Mouse (Mus musculus): ENCODE data around the gene Slc35e1. TPM values are rescaled to one million over a fixed set of nuclear protein-coding genes. Genes with fewer than 3 reads are reported as not detected.

Slc35e1 gene
- total and polyA plus RNA-seq, 2 experiments: 20.0 to 59.8 TPM

GRCm38 (mm10) chr8:72451516-72451915 lies 40.9 kb downstream of the Slc35e1 start:
- DNase-seq (ENCODE audit: extremely low read depth, low read depth, low spot score): no peak
- TF ChIP-seq POLR2A (IDR thresholded peaks at IDR 0.05; ENCODE audit: extremely low read depth, insufficient read depth, low read length) (no peak), CTCF (IDR thresholded peaks at IDR 0.05; ENCODE audit: low read depth, low read length) (no peak)
- Histone ChIP-seq H3K4me1 (ENCODE audit: control insufficient read depth, insufficient read depth, low read length) (no peaks in the 10 kb centered on the region), H3K27me3 (ENCODE audit: control insufficient read depth, insufficient read depth, low read length) (no peaks in the 10 kb centered on the region), H3K79me2 (ENCODE audit: control insufficient read depth, insufficient read depth, low read length) (no peaks in the 10 kb centered on the region), H3K9ac (ENCODE audit: low read depth, low read length) (no peak overlapping the region), H3K36me3 (ENCODE audit: control insufficient read depth, insufficient read depth, low read length) (peaks cover 12% of the 10 kb centered on the region; the same call in 1 of the 2 replicates), H3K4me3 (ENCODE audit: insufficient read depth, low read depth, low read length) (no peak overlapping the region), H3K27ac (replicated peaks; ENCODE audit: insufficient read depth, low read depth, low read length) (no peak overlapping the region)
- 78% methylated on average over 8 of the region's 8 CpGs for WGBS

GRCm38 (mm10) chr8:72445071-72445470 lies 47.3 kb downstream of the Slc35e1 start:
- no peak overlapping the region for H3K9ac ChIP-seq (ENCODE audit: low read depth, low read length)
- H3K27ac ChIP-seq (replicated peaks; ENCODE audit: insufficient read depth, low read depth, low read length): no peak overlapping the region
- no peak overlapping the region for H3K4me3 ChIP-seq (ENCODE audit: insufficient read depth, low read depth, low read length)
- no peaks in the 10 kb centered on the region for H3K27me3 ChIP-seq (ENCODE audit: control insufficient read depth, insufficient read depth, low read length)
- no peaks in the 10 kb centered on the region; the same call in 1 of the 2 replicates for H3K36me3 ChIP-seq (ENCODE audit: control insufficient read depth, insufficient read depth, low read length)
- TF ChIP-seq CTCF (IDR thresholded peaks at IDR 0.05; ENCODE audit: low read depth, low read length) (no peak), POLR2A (IDR thresholded peaks at IDR 0.05; ENCODE audit: extremely low read depth, insufficient read depth, low read length) (no peak)
- H3K79me2 ChIP-seq (ENCODE audit: control insufficient read depth, insufficient read depth, low read length): no peaks in the 10 kb centered on the region
- WGBS: 96% methylated on average over 6 of the region's 6 CpGs
- no peaks in the 10 kb centered on the region; the same call in 1 of the 2 replicates for H3K4me1 ChIP-seq (ENCODE audit: control insufficient read depth, insufficient read depth, low read length)
- DNase-seq (ENCODE audit: extremely low read depth, low read depth, low spot score): no peak

- TF ChIP-seq CTCF (IDR thresholded peaks at IDR 0.05; ENCODE audit: low read depth, low read length): no peak
- no peak for TF ChIP-seq POLR2A (IDR thresholded peaks at IDR 0.05; ENCODE audit: extremely low read depth, insufficient read depth, low read length)
- no peaks in the 10 kb centered on the region; the same call in 1 of the 2 replicates for H3K4me1 ChIP-seq (ENCODE audit: control insufficient read depth, insufficient read depth, low read length)
- H3K27me3 ChIP-seq (ENCODE audit: control insufficient read depth, insufficient read depth, low read length): no peaks in the 10 kb centered on the region
- WGBS: 38% methylated on average over 6 of the region's 6 CpGs
- H3K36me3 ChIP-seq (ENCODE audit: control insufficient read depth, insufficient read depth, low read length): no peaks in the 10 kb centered on the region
- H3K27ac ChIP-seq (replicated peaks; ENCODE audit: insufficient read depth, low read depth, low read length): peak overlapping the region; percentile 35; the same call in 1 of the 2 replicates
- DNase-seq (ENCODE audit: extremely low read depth, low read depth, low spot score): no peak
- H3K9ac ChIP-seq (ENCODE audit: low read depth, low read length): peak overlapping the region; percentile 78
- H3K4me3 ChIP-seq (ENCODE audit: insufficient read depth, low read depth, low read length): peak overlapping the region; percentile 58
- no peaks in the 10 kb centered on the region for H3K79me2 ChIP-seq (ENCODE audit: control insufficient read depth, insufficient read depth, low read length)
Observed at GRCm38 (mm10) chr8:72443994-72444350, 48.4 kb downstream of the Slc35e1 start.

GRCm38 (mm10) chr8:72443338-72443993 lies 48.9 kb downstream of the Slc35e1 start, which contains the start of the genes Calr3 and 1700030K09Rik:
Gene Calr3, minus strand, starts transcription at chr8:72443870.
Gene 1700030K09Rik, plus strand, starts transcription at chr8:72443880.
- peak within 1 kb of the TSS; percentile 78 for H3K9ac ChIP-seq (ENCODE audit: low read depth, low read length)
- peak within 1 kb of the TSS; percentile 35; the same call in 1 of the 2 replicates for H3K27ac ChIP-seq (replicated peaks; ENCODE audit: insufficient read depth, low read depth, low read length)
- peak within 1 kb of the TSS; percentile 60 for H3K4me3 ChIP-seq (ENCODE audit: insufficient read depth, low read depth, low read length)
- no peaks in the 10 kb centered on the region; the same call in 1 of the 2 replicates for H3K4me1 ChIP-seq (ENCODE audit: control insufficient read depth, insufficient read depth, low read length)
- H3K27me3 ChIP-seq (ENCODE audit: control insufficient read depth, insufficient read depth, low read length): no peaks in the 10 kb centered on the region
- H3K79me2 ChIP-seq (ENCODE audit: control insufficient read depth, insufficient read depth, low read length): no peaks in the 10 kb centered on the region
- 2% methylated on average over 34 of the region's 34 CpGs for WGBS
- H3K36me3 ChIP-seq (ENCODE audit: control insufficient read depth, insufficient read depth, low read length): no peaks in the 10 kb centered on the region
- TF ChIP-seq POLR2A (IDR thresholded peaks at IDR 0.05; ENCODE audit: extremely low read depth, insufficient read depth, low read length): 0 out of 2 replicates have a peak, but pooled peaks have one; percentile 4
- TF ChIP-seq CTCF (IDR thresholded peaks at IDR 0.05; ENCODE audit: low read depth, low read length): no peak
- peak; percentile 97 for DNase-seq (ENCODE audit: extremely low read depth, low read depth, low spot score)

GRCm38 (mm10) chr8:72438248-72439015 lies 54.0 kb downstream of the Slc35e1 start:
- 82% methylated on average over 8 of the region's 8 CpGs for WGBS
- no peaks in the 10 kb centered on the region for H3K79me2 ChIP-seq (ENCODE audit: control insufficient read depth, insufficient read depth, low read length)
- no peaks in the 10 kb centered on the region for H3K36me3 ChIP-seq (ENCODE audit: control insufficient read depth, insufficient read depth, low read length)
- H3K4me3 ChIP-seq (ENCODE audit: insufficient read depth, low read depth, low read length): no peak overlapping the region
- H3K27me3 ChIP-seq (ENCODE audit: control insufficient read depth, insufficient read depth, low read length): no peaks in the 10 kb centered on the region
- TF ChIP-seq POLR2A (IDR thresholded peaks at IDR 0.05; ENCODE audit: extremely low read depth, insufficient read depth, low read length) (no peak), CTCF (IDR thresholded peaks at IDR 0.05; ENCODE audit: low read depth, low read length) (no peak)
- no peaks in the 10 kb centered on the region for H3K4me1 ChIP-seq (ENCODE audit: control insufficient read depth, insufficient read depth, low read length)
- no peak overlapping the region for H3K9ac ChIP-seq (ENCODE audit: low read depth, low read length)
- DNase-seq (ENCODE audit: extremely low read depth, low read depth, low spot score): no peak
- no peak overlapping the region for H3K27ac ChIP-seq (replicated peaks; ENCODE audit: insufficient read depth, low read depth, low read length)
